Comparison of ENCODE assay signal across 22 mouse cellular contexts in genomic region chr4:130110091-130110490, GRCm38 (mm10). TPM values are rescaled to one million over a fixed set of nuclear protein-coding genes. Genes with fewer than 3 reads are reported as not detected.
DNase-seq lines count a peak whose midpoint lies in the region; ATAC-seq and TF ChIP-seq lines count a peak whose summit lies in the region.
"Had no signal": no experiment of that assay in that cellular context is flagged by ENCODE, and none has a peak within 500 bp of the region (broad histone marks: within the 10 kb centered on the region; RNA-seq: fewer than 3 reads in every experiment).

No protein-coding gene starts in this region.

- H3K36me3 ChIP-seq in intestine, postnatal 0 days (ENCODE audit: control insufficient read depth, insufficient read depth), result peaks cover 11% of the 10 kb centered on the region; the same call in 1 of the 2 replicates
- no peaks in the 10 kb centered on the region for H3K36me3 ChIP-seq in forebrain, embryonic 15.5 days
- H3K36me3 ChIP-seq: embryonic facial prominence, embryonic 12.5 days; hindbrain, embryonic 15.5 days; midbrain, embryonic 15.5 days had no signal

- no peaks in the 10 kb centered on the region for H3K27me3 ChIP-seq in intestine, postnatal 0 days (replicated peaks; ENCODE audit: control insufficient read depth, insufficient read depth, low read length)
- no peaks in the 10 kb centered on the region for H3K27me3 ChIP-seq in forebrain, embryonic 15.5 days
- H3K27me3 ChIP-seq: embryonic facial prominence, embryonic 12.5 days; hindbrain, embryonic 15.5 days; midbrain, embryonic 15.5 days had no signal

- ATAC-seq in intestine, postnatal 0 days, result no peak
- no peak for ATAC-seq in forebrain, embryonic 15.5 days (replicated peaks)
- ATAC-seq: midbrain, embryonic 15.5 days had no signal

- peak overlapping the region; percentile 60 for H3K4me2 ChIP-seq in intestine, postnatal 0 days (replicated peaks; ENCODE audit: low read depth)
- H3K4me2 ChIP-seq in forebrain, embryonic 15.5 days (replicated peaks), result no peak overlapping the region
- H3K4me2 ChIP-seq: embryonic facial prominence, embryonic 12.5 days; heart, embryonic 11.5 days; hindbrain, embryonic 15.5 days; limb, embryonic 12.5 days; midbrain, embryonic 15.5 days had no signal

- no peak for DNase-seq in layer of hippocampus, adult 2 months (ENCODE audit: low spot score in 2 of 2)
- DNase-seq in layer of hippocampus, postnatal 14 days (ENCODE audit: low spot score in 2 of 2), result no peak
- peak; percentile 44 to 63 for DNase-seq in right cerebral cortex, adult 2 months (ENCODE audit: low spot score in 2 of 2)
- DNase-seq in right cerebral cortex, postnatal 14 days, result no peak
- DNase-seq in embryo, embryonic 9.5 days (ENCODE audit: extremely low spot score), result no peak
- DNase-seq: adrenal gland, adult 2 months; cerebellum, adult 11-12 months; heart, postnatal 36 days; kidney, adult 8-10 months; kidney, postnatal 4 days; thymus, postnatal 14 days had no signal

- no peaks in the 10 kb centered on the region for H3K9me3 ChIP-seq in intestine, postnatal 0 days (ENCODE audit: control insufficient read depth)
- H3K9me3 ChIP-seq in forebrain, embryonic 15.5 days, result no peaks in the 10 kb centered on the region
- H3K9me3 ChIP-seq: embryonic facial prominence, embryonic 12.5 days; hindbrain, embryonic 15.5 days; limb, embryonic 12.5 days; midbrain, embryonic 15.5 days had no signal

- peak overlapping the region; percentile 76; the same call in 1 of the 2 replicates for H3K27ac ChIP-seq in layer of hippocampus, adult 2 months
- peak overlapping the region; percentile 31; the same call in 1 of the 2 replicates for H3K27ac ChIP-seq in intestine, postnatal 0 days (ENCODE audit: low read depth, low read length)
- H3K27ac ChIP-seq in forebrain, embryonic 15.5 days (replicated peaks), result no peak overlapping the region
- H3K27ac ChIP-seq: embryonic facial prominence, embryonic 12.5 days; hindbrain, embryonic 15.5 days; limb, embryonic 12.5 days; liver, embryonic 14.5 days; midbrain, embryonic 15.5 days had no signal

- 81% methylated on average over 7 of the region's 7 CpGs for WGBS in intestine, postnatal 0 days
- WGBS in forebrain, embryonic 15.5 days, result 89% methylated on average over 7 of the region's 7 CpGs

- no peak overlapping the region for H3K9ac ChIP-seq in intestine, postnatal 0 days (ENCODE audit: low read depth, low read length)
- no peak overlapping the region for H3K9ac ChIP-seq in forebrain, embryonic 15.5 days (replicated peaks)
- H3K9ac ChIP-seq: embryonic facial prominence, embryonic 12.5 days; hindbrain, embryonic 15.5 days; limb, embryonic 12.5 days; liver, embryonic 14.5 days; midbrain, embryonic 15.5 days had no signal

- H3K4me1 ChIP-seq in intestine, postnatal 0 days (replicated peaks; ENCODE audit: control insufficient read depth, insufficient read depth, low read length), result peaks cover 10% of the 10 kb centered on the region; the same call in 1 of the 2 replicates
- peaks cover 16% of the 10 kb centered on the region for H3K4me1 ChIP-seq in forebrain, embryonic 15.5 days

- no peak overlapping the region for H3K4me3 ChIP-seq in layer of hippocampus, adult 2 months
- no peak overlapping the region for H3K4me3 ChIP-seq in intestine, postnatal 0 days (ENCODE audit: low read depth, low read length)
- H3K4me3 ChIP-seq in forebrain, embryonic 15.5 days, result no peak overlapping the region
- H3K4me3 ChIP-seq: embryonic facial prominence, embryonic 12.5 days; hindbrain, embryonic 15.5 days; limb, embryonic 12.5 days; midbrain, embryonic 15.5 days had no signal

- TF ChIP-seq CTCF in layer of hippocampus, adult 2 months (conservative IDR thresholded peaks at IDR 0.05), result no peak
- TF ChIP-seq CTCF in intestine, postnatal 0 days (IDR thresholded peaks at IDR 0.05; ENCODE audit: low read depth), result no peak

RNA-seq across cellular contexts. Expression of gene Pef1, which starts 7.7 kb away (rescaled TPM):
- 10 to 100 TPM; 64.7 to 72.0 TPM for total RNA-seq in layer of hippocampus, adult 2 months (2021)
- total RNA-seq in layer of hippocampus, postnatal 14 days (2021), result 10 to 100 TPM; 46.5 to 46.6 TPM
- polyA plus RNA-seq in intestine, postnatal 0 days (2015; fragmentation: Nextera tagmentation; extraction: Ambion mirVana), result 72.7 and 73.4 TPM in 2 replicates
- polyA plus RNA-seq in forebrain, embryonic 15.5 days (2015; fragmentation: Nextera tagmentation; extraction: Ambion mirVana), result 68.1 and 70.3 TPM in 2 replicates

RNA-seq across cellular contexts. Expression of gene Hcrtr1, which starts 29.1 kb away (rescaled TPM):
- total RNA-seq in layer of hippocampus, adult 2 months (2021), result 1 to 10 TPM; 2.7 to 2.8 TPM
- 10 to 100 TPM; 10.2 to 10.9 TPM for total RNA-seq in layer of hippocampus, postnatal 14 days (2021)
- 0.81 and 0.91 TPM in 2 replicates for polyA plus RNA-seq in intestine, postnatal 0 days (2015; fragmentation: Nextera tagmentation; extraction: Ambion mirVana)
- 0.27 and 0.38 TPM in 2 replicates for polyA plus RNA-seq in forebrain, embryonic 15.5 days (2015; fragmentation: Nextera tagmentation; extraction: Ambion mirVana)
- total RNA-seq: gastrocnemius, postnatal 4 days; heart, postnatal 36 days; megakaryocyte progenitor cell, adult 5-6 weeks; neutrophil, adult 5-6 weeks had no signal
- polyA plus RNA-seq: limb, embryonic 12.5 days; liver, embryonic 14.5 days had no signal

Comparison
In these comparisons a context has a peak if more than half of its experiments do, and no peak if none do; other contexts are left out.
1. DNase-seq: peak in right cerebral cortex, adult 2 months (2 of 2); none in layer of hippocampus, adult 2 months (0 of 2), layer of hippocampus, postnatal 14 days (0 of 2), right cerebral cortex, postnatal 14 days (single experiment) and embryo, embryonic 9.5 days (single experiment).